Mouse (Mus musculus) heart, adult 2 months (tissue): ENCODE data around the gene Mlycd.

Experiments
- CTCF ChIP-seq: fragments of 200-600 bp; IDR thresholded peaks from 2 replicates; pipeline ENCODE4 v1.8.1; 2022; ENCODE audit warnings: antibody characterized with exemption, mild to moderate bottlenecking, moderate library complexity
- EP300 ChIP-seq: fragments of 200-500 bp; IDR thresholded peaks from 2 replicates; pipeline ENCODE4 v1.6.1; 2011; ENCODE audit warnings: low read depth, low read length, control low read depth; ENCODE audit not compliant: insufficient read depth
- POLR2A ChIP-seq: fragments of 200-500 bp; IDR thresholded peaks from 2 replicates; pipeline ENCODE4 v1.6.1; 2011; ENCODE audit warnings: mild to moderate bottlenecking, low read depth, low read length, control low read depth; ENCODE audit not compliant: insufficient read depth

DNA sequence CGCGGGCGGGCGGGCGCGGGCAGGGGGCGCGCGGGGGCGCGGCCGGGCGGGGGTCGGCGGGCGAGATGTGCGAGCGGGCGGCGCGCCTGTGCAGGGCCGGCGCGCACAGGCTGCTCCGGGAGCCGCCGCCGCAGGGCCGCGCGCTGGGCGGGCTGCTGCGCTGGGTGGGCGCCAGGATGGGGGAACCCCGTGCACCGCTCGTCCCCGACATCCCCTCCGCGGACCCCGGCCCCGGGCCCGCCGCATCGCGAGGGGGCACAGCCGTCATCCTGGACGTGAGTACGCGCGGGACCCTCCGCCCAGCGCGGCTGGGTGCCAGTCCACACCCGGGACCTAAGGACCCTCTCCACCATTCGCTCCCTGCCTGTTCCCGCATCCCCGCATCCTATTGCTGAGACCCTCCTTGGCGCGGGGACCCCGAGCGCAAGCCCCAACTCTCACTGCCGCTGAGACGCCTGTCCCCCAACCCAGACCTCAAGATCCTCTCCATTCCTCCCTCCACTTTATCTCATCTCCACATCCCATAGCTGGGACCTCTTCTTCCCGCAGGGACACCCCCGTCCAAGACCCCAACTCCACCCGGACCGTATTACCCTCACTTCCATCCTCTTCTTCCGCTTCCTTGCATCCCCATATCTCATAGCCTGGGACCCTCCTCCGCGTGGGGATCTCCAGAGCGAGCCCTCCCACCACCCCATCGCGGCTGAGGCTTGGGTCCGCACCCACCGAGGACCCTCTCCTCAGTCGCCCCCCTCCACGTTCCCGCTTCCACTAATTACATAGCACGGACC lies 52.5 kb downstream of the Mlycd start:
- TF ChIP-seq CTCF = no peak
- no peak for TF ChIP-seq POLR2A
- no peak for TF ChIP-seq EP300
